Mouse (Mus musculus): ENCODE results near the gene Sox4. TPM values are rescaled to one million over a fixed set of nuclear protein-coding genes. Genes with fewer than 3 reads are reported as not detected.
A peak's percentile ranks its signal among the peaks of the same experiment; 100 is the strongest.

Gene Sox4
- polyA plus RNA-seq, 1 experiment from 2014 or later, result 161 TPM

- 0 out of 2 replicates have a peak overlapping the region, but pooled peaks have one; percentile 13 for H3K27ac ChIP-seq (replicated peaks)
- H3K27me3 ChIP-seq, result no peaks in the 10 kb centered on the region
- no peaks in the 10 kb centered on the region for H3K9me3 ChIP-seq
Observed at GRCm38 (mm10) chr13:28941983-28942630, 11.4 kb downstream of the Sox4 start.

GRCm38 (mm10) chr13:28933375-28933774 lies 20.1 kb downstream of the Sox4 start:
- no peak for ATAC-seq (ENCODE audit: low read depth)
- 92% methylated on average over 8 of the region's 8 CpGs for WGBS
- no peak overlapping the region for H3K4me3 ChIP-seq
- no peaks in the 10 kb centered on the region for H3K9me3 ChIP-seq
- H3K9ac ChIP-seq, result no peak overlapping the region
- H3K4me2 ChIP-seq, result no peak overlapping the region
- no peak overlapping the region for H3K27ac ChIP-seq (replicated peaks)
- H3K36me3 ChIP-seq, result no peaks in the 10 kb centered on the region
- no peaks in the 10 kb centered on the region; the same call in 1 of the 2 replicates for H3K4me1 ChIP-seq (replicated peaks)
- H3K27me3 ChIP-seq, result no peaks in the 10 kb centered on the region

More at GRCm38 (mm10) chr13:28941983-28942630, 11.4 kb downstream of the Sox4 start:
- 0 out of 2 replicates have a peak, but pooled peaks have one; percentile 34 for ATAC-seq (ENCODE audit: low read depth)
- 4% methylated on average over 4 of the region's 4 CpGs for WGBS
- Histone ChIP-seq H3K4me1 (replicated peaks) (peaks cover 22% of the 10 kb centered on the region), H3K36me3 (peaks cover 4% of the 10 kb centered on the region; the same call in 1 of the 2 replicates), H3K4me2 (no peak overlapping the region), H3K9ac (no peak overlapping the region), H3K4me3 (no peak overlapping the region)

DNA sequence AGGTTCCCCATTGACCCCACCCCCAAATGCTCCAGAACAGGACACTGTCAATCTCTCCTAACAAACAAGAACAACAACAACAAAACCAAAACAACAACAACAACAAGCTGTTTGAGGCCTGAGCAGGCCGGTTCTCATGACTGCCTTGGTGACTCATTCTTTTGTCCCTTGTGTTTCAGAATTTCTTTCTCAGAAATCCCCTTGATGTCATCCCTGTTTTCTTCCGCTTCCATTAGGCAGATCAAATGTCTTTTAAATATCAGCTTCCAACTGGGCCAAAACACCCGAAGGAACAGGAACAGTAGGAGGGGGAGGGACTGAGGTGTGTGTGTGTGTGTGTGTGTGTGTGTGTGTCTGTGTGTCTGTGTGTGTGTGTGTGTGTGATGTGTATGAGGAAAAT lies 21.7 kb downstream of the Sox4 start:
- Histone ChIP-seq H3K4me1 (replicated peaks) (no peaks in the 10 kb centered on the region; the same call in 1 of the 2 replicates), H3K4me3 (no peak overlapping the region), H3K27me3 (no peaks in the 10 kb centered on the region), H3K36me3 (no peaks in the 10 kb centered on the region), H3K9ac (no peak overlapping the region; the same call in 1 of the 2 replicates), H3K4me2 (no peak overlapping the region), H3K9me3 (no peaks in the 10 kb centered on the region), H3K27ac (replicated peaks) (no peak overlapping the region)
- no peak for ATAC-seq (ENCODE audit: low read depth)
- 44% methylated on average over 3 of the region's 3 CpGs for WGBS

DNA sequence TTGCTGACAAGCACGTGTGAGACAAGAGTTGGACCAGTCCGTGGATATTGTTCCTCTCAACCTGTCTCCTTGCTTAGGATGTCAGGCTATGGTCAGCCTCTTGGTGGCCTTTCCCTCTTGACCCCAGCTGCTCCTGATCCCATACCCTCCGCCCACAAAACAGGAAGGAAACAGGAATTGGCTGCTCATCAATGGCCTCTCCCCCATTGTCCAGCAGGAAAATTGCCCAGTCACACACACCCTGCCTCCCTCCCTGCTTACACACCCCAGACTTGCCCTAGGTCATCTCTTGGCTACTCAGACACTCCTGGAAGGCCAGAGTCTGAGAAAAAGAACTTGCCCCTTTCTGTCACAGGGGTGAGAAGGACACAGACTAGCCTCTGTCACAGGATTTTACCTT lies 22.2 kb downstream of the Sox4 start:
- ATAC-seq (ENCODE audit: low read depth), result no peak
- no peak overlapping the region for H3K4me2 ChIP-seq

DNA sequence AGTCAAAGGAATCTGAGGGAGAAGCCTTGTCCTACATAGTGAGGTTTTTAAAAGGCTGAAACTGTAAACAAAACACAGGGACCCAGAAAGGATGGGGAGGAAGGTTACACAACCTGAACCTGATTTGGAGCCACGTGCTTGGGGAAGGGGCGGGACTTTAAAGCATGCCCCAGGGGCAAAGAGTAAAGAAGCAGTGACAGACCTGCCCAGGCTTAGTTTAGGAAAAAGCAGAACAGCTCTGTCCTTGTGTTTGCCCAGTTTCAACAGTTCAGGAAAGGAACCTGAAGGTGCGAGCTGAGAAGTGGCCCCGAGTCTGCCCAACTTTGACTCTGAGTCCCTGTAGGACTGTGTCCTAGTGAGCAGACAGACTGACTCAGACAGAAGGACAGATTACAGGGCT lies 23.1 kb downstream of the Sox4 start:
- Histone ChIP-seq H3K4me3 (no peak overlapping the region), H3K4me2 (no peak overlapping the region), H3K36me3 (no peaks in the 10 kb centered on the region), H3K9me3 (no peaks in the 10 kb centered on the region), H3K9ac (no peak overlapping the region), H3K27me3 (no peaks in the 10 kb centered on the region), H3K27ac (replicated peaks) (no peak overlapping the region), H3K4me1 (replicated peaks) (no peaks in the 10 kb centered on the region; the same call in 1 of the 2 replicates)
- ATAC-seq (ENCODE audit: low read depth), result no peak
- 68% methylated on average over 4 of the region's 4 CpGs for WGBS

More for the DNA sequence above, 22.2 kb downstream of the Sox4 start:
- Histone ChIP-seq H3K27ac (replicated peaks) (no peak overlapping the region), H3K4me1 (replicated peaks) (no peaks in the 10 kb centered on the region; the same call in 1 of the 2 replicates), H3K9ac (no peak overlapping the region), H3K36me3 (no peaks in the 10 kb centered on the region), H3K9me3 (no peaks in the 10 kb centered on the region), H3K4me3 (no peak overlapping the region), H3K27me3 (no peaks in the 10 kb centered on the region)
- 84% methylated on average over 3 of the region's 3 CpGs for WGBS

GRCm38 (mm10) chr13:28929936-28930335 lies 23.6 kb downstream of the Sox4 start:
- Histone ChIP-seq H3K9ac (no peak overlapping the region), H3K4me2 (no peak overlapping the region), H3K4me3 (no peak overlapping the region), H3K9me3 (no peaks in the 10 kb centered on the region), H3K27ac (replicated peaks) (no peak overlapping the region), H3K4me1 (replicated peaks) (no peaks in the 10 kb centered on the region; the same call in 1 of the 2 replicates), H3K27me3 (no peaks in the 10 kb centered on the region), H3K36me3 (no peaks in the 10 kb centered on the region)
- no peak for ATAC-seq (ENCODE audit: low read depth)
- WGBS, result 34% methylated on average over 3 of the region's 3 CpGs

GRCm38 (mm10) chr13:28923136-28923535 lies 30.4 kb downstream of the Sox4 start:
- no peak for ATAC-seq (ENCODE audit: low read depth)
- H3K27ac ChIP-seq (replicated peaks), result no peak overlapping the region
- 94% methylated on average over 3 of the region's 3 CpGs for WGBS
- no peaks in the 10 kb centered on the region for H3K9me3 ChIP-seq
- H3K4me1 ChIP-seq (replicated peaks), result no peaks in the 10 kb centered on the region
- H3K27me3 ChIP-seq, result no peaks in the 10 kb centered on the region
- no peak overlapping the region for H3K4me3 ChIP-seq
- H3K4me2 ChIP-seq, result no peak overlapping the region
- no peak overlapping the region for H3K9ac ChIP-seq
- no peaks in the 10 kb centered on the region for H3K36me3 ChIP-seq

DNA sequence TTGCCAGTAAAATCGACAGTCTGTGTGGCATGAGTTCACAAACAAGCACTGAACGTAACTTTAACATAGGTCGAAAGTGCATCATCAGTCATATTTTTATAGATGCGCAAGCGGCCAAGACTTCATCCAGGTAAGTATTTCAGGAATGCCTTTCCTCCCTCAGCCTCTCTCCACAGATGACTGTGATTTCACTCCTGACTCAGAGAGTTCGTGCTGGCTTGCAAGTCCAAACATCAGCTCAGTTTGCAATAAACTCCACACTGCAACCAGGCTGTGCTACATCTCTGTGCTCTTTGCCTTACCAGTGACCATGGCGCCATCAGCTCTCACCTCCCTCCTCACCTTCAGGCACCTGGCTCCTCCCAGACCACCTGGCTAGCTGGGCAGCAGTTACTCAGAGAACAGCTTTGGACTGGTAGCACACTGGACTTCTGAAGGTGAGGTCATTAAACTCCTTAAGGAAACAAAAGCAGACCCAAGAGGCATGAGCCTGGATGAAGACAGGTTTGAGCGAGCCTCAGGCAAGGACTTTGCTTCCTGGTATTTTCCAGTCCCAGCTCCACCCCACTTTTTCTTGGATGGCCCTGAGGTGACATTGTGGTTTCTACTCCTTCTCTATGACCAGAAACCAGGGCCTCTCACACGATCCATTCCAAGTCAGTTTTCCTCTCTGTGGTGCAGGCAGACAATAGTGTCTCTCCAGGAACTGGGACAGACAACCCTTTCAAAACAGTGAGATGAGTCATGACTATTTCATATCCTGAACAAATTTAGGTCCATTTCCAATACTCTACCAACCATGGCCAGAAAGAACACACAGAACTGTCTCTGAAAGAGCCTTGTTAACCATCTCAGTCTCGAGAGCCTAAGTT lies 35.9 kb downstream of the Sox4 start:
- H3K4me3 ChIP-seq, result no peak overlapping the region
- H3K9ac ChIP-seq, result no peak overlapping the region
- no peaks in the 10 kb centered on the region for H3K4me1 ChIP-seq (replicated peaks)
- no peak for ATAC-seq (ENCODE audit: low read depth)
- H3K36me3 ChIP-seq, result no peaks in the 10 kb centered on the region
- no peak overlapping the region for H3K4me2 ChIP-seq
- H3K27me3 ChIP-seq, result no peaks in the 10 kb centered on the region
- H3K9me3 ChIP-seq, result no peaks in the 10 kb centered on the region
- H3K27ac ChIP-seq (replicated peaks), result no peak overlapping the region
- WGBS, result 88% methylated on average over 10 of the region's 10 CpGs

DNA sequence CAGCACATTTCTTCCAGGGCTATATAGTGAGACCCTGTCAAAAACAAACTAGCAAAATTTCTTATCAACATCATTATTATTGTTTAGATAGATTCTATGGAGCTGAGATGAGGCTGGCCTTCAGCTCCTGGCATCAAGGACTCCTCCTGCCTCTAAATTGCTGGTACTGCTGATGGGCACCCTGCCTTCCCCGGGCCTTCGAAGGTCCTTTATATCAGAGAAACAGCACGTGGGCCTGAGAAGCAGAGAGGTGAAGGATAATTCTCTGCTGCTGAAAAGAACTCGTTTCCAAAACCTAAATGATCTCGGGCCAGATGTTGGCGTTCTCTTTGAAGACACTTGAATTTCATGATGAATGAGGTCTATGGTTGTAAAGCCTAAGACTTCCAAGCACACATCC lies 39.9 kb downstream of the Sox4 start:
- ATAC-seq (ENCODE audit: low read depth), result no peak
- H3K9me3 ChIP-seq, result no peaks in the 10 kb centered on the region
- no peak overlapping the region for H3K9ac ChIP-seq
- H3K4me2 ChIP-seq, result no peak overlapping the region
- no peak overlapping the region for H3K4me3 ChIP-seq
- H3K36me3 ChIP-seq, result no peaks in the 10 kb centered on the region
- no peaks in the 10 kb centered on the region for H3K4me1 ChIP-seq (replicated peaks)
- no peak overlapping the region for H3K27ac ChIP-seq (replicated peaks)
- H3K27me3 ChIP-seq, result no peaks in the 10 kb centered on the region
- 72% methylated on average over 6 of the region's 6 CpGs for WGBS

GRCm38 (mm10) chr13:28906981-28907380 lies 46.5 kb downstream of the Sox4 start:
- no peak for ATAC-seq (ENCODE audit: low read depth)
- Histone ChIP-seq H3K27me3 (no peaks in the 10 kb centered on the region), H3K9ac (no peak overlapping the region), H3K9me3 (no peaks in the 10 kb centered on the region), H3K4me3 (no peak overlapping the region), H3K4me1 (replicated peaks) (no peaks in the 10 kb centered on the region), H3K36me3 (no peaks in the 10 kb centered on the region), H3K4me2 (no peak overlapping the region), H3K27ac (replicated peaks) (no peak overlapping the region)
- 88% methylated on average over 10 of the region's 10 CpGs for WGBS
